Mouse (Mus musculus): ENCODE measurements around the gene 1700016K19Rik.

DNA sequence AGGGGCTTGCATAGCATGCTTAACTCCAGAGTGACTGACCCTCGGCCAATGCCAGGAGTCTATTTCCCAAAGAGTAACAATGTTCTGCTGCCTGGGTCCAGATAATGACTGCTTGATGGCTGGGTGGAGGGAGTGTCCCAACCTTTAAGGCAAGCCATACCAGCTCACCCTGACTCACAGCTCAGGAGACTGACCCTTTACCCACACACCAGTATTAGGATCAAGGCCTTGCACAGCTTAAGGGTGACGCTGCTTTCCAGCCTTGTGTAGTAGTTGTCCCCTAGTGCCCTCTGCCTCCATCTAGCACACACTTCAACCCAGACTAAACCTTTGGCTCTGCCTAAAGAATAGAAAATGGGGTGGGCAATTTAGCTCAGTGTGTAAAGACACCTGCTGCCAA is 8.4 kb downstream of the 1700016K19Rik start:
- TF ChIP-seq CTCF (IDR thresholded peaks at IDR 0.05; ENCODE audit: borderline replicate concordance, insufficient read depth, low read length), result no peak
- no peak for TF ChIP-seq POLR2A (IDR thresholded peaks at IDR 0.05; ENCODE audit: low read depth, low read length)

Measured in embryonic fibroblast, embryonic 13.5 days (primary cell).